Mouse (Mus musculus) myocyte (in vitro differentiated cells): ENCODE results near the gene Pus7. TPM values are rescaled to one million over a fixed set of nuclear protein-coding genes. Genes with fewer than 3 reads are reported as not detected.
A peak's percentile ranks its signal among the peaks of the same experiment; 100 is the strongest.

Experiments
- H3K27me3 ChIP-seq: one replicate; pipeline ENCODE4 v1.6.1; 2011; ENCODE audit not compliant: control insufficient read depth, insufficient read depth, insufficient read length
- H3K36me3 ChIP-seq: one replicate; pipeline ENCODE4 v1.6.1; 2011; ENCODE audit not compliant: control insufficient read depth, insufficient read depth
- H3K4me2 ChIP-seq: one replicate; pipeline ENCODE4 v1.6.1; 2011; ENCODE audit warnings: low read depth, control low read depth
- H3K4me3 ChIP-seq: one replicate; pipeline ENCODE4 v1.5.1; 2011; ENCODE audit warnings: mild to moderate bottlenecking, control low read depth, moderate library complexity
- H3K79me2 ChIP-seq: one replicate; pipeline ENCODE4 v1.6.1; 2011; ENCODE audit not compliant: control insufficient read depth, insufficient read depth
- H3ac ChIP-seq: one replicate; pipeline ENCODE4 v1.6.1; 2011; ENCODE audit not compliant: control insufficient read depth, insufficient read length
- CEBPB ChIP-seq: IDR thresholded peaks from 2 replicates; pipeline ENCODE4 v1.6.1; 2011; ENCODE audit warnings: mild to moderate bottlenecking, moderate library complexity; ENCODE audit not compliant: poor library complexity, insufficient read depth, severe bottlenecking
- E2F4 ChIP-seq: IDR thresholded peaks from one replicate; pipeline ENCODE4 v1.6.1; 2011; ENCODE audit warnings: mild to moderate bottlenecking, control low read depth, moderate library complexity; ENCODE audit not compliant: insufficient read depth
- MAX ChIP-seq: IDR thresholded peaks from one replicate; pipeline ENCODE4 v1.6.1; 2011; ENCODE audit warnings: low read depth, mild to moderate bottlenecking, control low read depth
- MYOD1 ChIP-seq, 3 experiments: IDR thresholded peaks; one replicate each; pipeline ENCODE4 v1.6.1; 2011; ENCODE audit warnings: control low read depth in 2 of 3, low read depth in 2 of 3, mild to moderate bottlenecking in 2 of 3, moderate library complexity in 1 of 3; ENCODE audit not compliant: insufficient read length in 2 of 3, control insufficient read depth in 1 of 3
- MYOG ChIP-seq, 3 experiments: IDR thresholded peaks; one replicate each; pipeline ENCODE4 v1.6.1; 2011; ENCODE audit warnings: control low read depth in 2 of 3, low read depth in 2 of 3, mild to moderate bottlenecking in 2 of 3; ENCODE audit not compliant: insufficient read length in 2 of 3, control insufficient read depth in 1 of 3, insufficient read depth in 1 of 3
- POLR2A ChIP-seq: IDR thresholded peaks from one replicate; pipeline ENCODE4 v1.6.1; 2011; ENCODE audit warnings: low read depth, mild to moderate bottlenecking, control low read depth, moderate library complexity; ENCODE audit not compliant: insufficient read length
- POLR2AphosphoS2 ChIP-seq: IDR thresholded peaks from one replicate; pipeline ENCODE4 v1.6.1; 2011; ENCODE audit warnings: low read depth, control low read depth; ENCODE audit not compliant: insufficient read length
- REST ChIP-seq: IDR thresholded peaks from one replicate; pipeline ENCODE4 v1.6.1; 2011; ENCODE audit warnings: mild to moderate bottlenecking, control low read depth, moderate library complexity; ENCODE audit not compliant: insufficient read depth, insufficient read length
- SRF ChIP-seq: IDR thresholded peaks from one replicate; pipeline ENCODE4 v1.6.1; 2011; ENCODE audit warnings: low read depth; ENCODE audit not compliant: control insufficient read depth, insufficient read length
- TCF12 ChIP-seq: IDR thresholded peaks from one replicate; pipeline ENCODE4 v1.6.1; 2011; ENCODE audit warnings: mild to moderate bottlenecking, control low read depth; ENCODE audit not compliant: poor library complexity, insufficient read depth, severe bottlenecking
- TCF3 ChIP-seq: IDR thresholded peaks from one replicate; pipeline ENCODE4 v1.6.1; 2011; ENCODE audit warnings: low read depth, control low read depth; ENCODE audit not compliant: insufficient read length
- USF1 ChIP-seq: IDR thresholded peaks from one replicate; pipeline ENCODE4 v1.6.1; 2011; ENCODE audit warnings: low read depth, mild to moderate bottlenecking, control low read depth, moderate library complexity
- polyA plus RNA-seq: library from polyadenylated mRNA; unstranded; fragments of >200 nt; fragmentation: generic; extraction: Trizol; gene quantifications from one replicate; pipeline ENCODE4 v1.2.1, GENCODE M21; 2012; ENCODE audit warnings: missing spikeins

Pus7 gene
- polyA plus RNA-seq, 1 experiment, result 9.7 TPM

DNA sequence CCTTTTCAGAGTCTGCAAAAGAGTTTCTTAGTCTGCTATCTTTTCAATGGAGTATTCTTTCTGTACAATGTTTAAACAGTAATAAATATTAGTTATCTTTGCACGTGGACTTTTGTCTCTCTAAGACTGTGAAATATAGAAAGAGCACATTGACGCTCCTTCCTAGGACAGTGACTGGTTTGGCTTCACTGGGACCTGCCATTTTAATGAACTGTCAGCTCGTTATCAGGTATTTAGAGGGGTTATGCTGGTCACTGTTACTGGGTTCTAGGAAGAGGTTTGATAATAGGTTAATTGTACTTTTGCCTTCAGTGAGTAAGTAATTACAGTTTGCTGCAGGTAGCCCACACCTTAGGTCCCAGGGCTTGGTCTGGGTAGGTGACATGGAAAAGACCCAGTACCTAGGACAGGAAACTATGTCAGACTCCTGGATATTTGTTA lies 4.9 kb upstream of the Pus7 start:
- peak overlapping the region; percentile 92 for H3K4me3 ChIP-seq
- H3K4me2 ChIP-seq, result peak overlapping the region; percentile 80
- TF ChIP-seq MAX (no peak), POLR2AphosphoS2 (no peak)
- H3ac ChIP-seq, result peak overlapping the region; percentile 49
- H3K36me3 ChIP-seq, result peaks cover 5% of the 10 kb centered on the region
- peaks cover 9% of the 10 kb centered on the region for H3K79me2 ChIP-seq
- H3K27me3 ChIP-seq, result no peaks in the 10 kb centered on the region

DNA sequence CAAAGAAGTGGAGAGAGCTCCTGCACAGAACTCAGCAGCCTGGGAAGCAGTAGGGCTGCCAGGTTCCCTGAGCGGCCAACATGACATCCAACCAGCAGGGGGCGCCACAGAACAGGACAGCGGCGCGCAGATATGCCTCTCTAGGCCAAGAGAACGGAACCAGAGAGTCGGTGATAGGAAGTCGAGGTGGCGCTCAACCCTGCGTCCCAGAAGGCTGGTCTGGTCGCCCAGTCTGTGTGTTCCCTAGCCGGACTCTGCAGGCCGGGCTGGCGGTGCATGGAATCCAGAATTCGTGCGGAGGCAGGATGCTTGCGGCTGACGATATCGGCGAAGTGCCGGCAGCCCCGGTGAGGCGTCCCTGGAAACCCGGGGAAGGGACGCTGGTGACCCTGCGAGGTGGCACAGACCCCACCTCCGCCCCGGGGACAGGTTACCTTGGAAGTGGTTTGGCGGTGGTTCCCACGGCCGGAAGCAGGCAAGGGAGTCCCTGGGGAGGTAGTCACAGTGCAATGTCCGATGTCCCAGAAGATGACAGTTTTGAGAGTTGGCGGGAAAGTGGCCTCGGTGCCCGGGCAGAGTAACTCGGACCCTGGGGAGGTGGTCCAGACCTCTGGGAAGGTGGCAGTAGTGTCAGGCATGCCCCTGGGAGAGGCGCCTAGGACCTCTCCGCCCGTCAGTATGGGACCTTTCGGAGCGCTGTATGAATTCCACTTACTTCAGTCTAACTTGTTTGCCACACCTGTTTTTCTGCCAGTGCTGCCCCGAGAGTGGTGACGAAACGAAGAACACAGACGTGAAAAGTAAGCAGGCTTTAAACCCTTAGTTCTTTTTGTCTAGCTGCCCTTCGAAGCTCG lies 4.3 kb upstream of the Pus7 start, which contains the start of gene Rint1:
Rint1 (plus strand) TSS at position 176 of the 854 bp plus-strand sequence.
- H3K27me3 ChIP-seq, result no peaks in the 10 kb centered on the region

DNA sequence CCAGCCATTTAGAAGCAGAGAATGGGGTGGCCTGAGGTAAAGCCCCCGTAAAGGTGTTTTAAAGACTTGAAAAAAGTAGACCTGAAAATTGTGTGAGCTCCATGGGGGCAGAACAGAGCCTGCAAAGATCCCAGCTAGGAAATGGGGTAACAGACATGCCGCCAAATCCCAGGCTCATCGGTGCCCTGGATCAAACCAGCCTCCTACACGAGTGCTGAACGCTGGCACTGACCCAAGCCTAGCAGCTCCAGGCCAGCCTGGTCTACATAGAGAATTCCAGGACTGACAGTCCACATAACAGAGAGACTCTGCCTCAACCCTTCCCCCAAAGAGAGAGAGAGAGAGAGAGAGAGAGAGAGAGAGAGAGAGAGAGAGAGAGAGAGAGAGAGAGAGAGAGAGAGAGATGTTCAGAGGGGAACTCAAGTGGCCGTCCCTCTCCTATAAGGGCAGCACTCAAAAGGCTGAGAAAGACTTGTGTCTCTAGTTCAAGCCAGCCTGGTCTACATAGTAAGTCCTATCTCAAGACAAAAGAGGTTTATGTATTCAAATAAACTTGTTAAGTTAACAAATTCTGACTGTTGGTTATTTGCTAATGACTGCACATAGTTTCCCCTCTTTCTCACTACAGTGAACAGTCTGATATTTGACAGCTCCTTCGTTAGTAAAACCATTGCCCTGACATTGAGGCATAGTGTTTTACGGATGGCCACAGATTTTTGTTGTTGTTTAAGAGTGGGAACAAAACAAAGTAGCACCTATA lies 1.3 kb downstream of the Pus7 start:
- no peak for TF ChIP-seq MYOD1 (IDR thresholded peaks at IDR 0.05; ENCODE audit: control insufficient read depth in 1 of 3, insufficient read length in 2 of 3, low read depth in 2 of 3)
- TF ChIP-seq USF1, result no peak
- TF ChIP-seq TCF12, result no peak
- TF ChIP-seq REST, result no peak
- TF ChIP-seq SRF, result no peak
- no peak for TF ChIP-seq MYOG (IDR thresholded peaks at IDR 0.05; ENCODE audit: control insufficient read depth in 1 of 3, insufficient read depth in 1 of 3, insufficient read length in 2 of 3, low read depth in 2 of 3)
- TF ChIP-seq POLR2AphosphoS2, result no peak
- no peak for TF ChIP-seq POLR2A
- no peak for TF ChIP-seq MAX
- TF ChIP-seq E2F4, result no peak
- TF ChIP-seq TCF3, result no peak
- no peak for TF ChIP-seq CEBPB
- peak overlapping the region; percentile 67 for H3K4me3 ChIP-seq
- H3K79me2 ChIP-seq, result peaks cover 42% of the 10 kb centered on the region
- H3K27me3 ChIP-seq, result no peaks in the 10 kb centered on the region
- no peaks in the 10 kb centered on the region for H3K36me3 ChIP-seq
- H3ac ChIP-seq, result peak overlapping the region; percentile 92
- peak overlapping the region; percentile 93 for H3K4me2 ChIP-seq

More for the DNA sequence above, 4.3 kb upstream of the Pus7 start, which contains the start of gene Rint1:
- TF ChIP-seq MYOG (IDR thresholded peaks at IDR 0.05; ENCODE audit: control insufficient read depth in 1 of 3, insufficient read depth in 1 of 3, insufficient read length in 2 of 3, low read depth in 2 of 3), result peak in 1 of 3 experiments; percentile 24
- TF ChIP-seq POLR2A, result peak; percentile 97
- TF ChIP-seq REST, result peak; percentile 16
- TF ChIP-seq CEBPB, result no peak
- no peak for TF ChIP-seq E2F4
- no peak for TF ChIP-seq TCF3
- peak in 1 of 3 experiments; percentile 5 for TF ChIP-seq MYOD1 (IDR thresholded peaks at IDR 0.05; ENCODE audit: control insufficient read depth in 1 of 3, insufficient read length in 2 of 3, low read depth in 2 of 3)
- TF ChIP-seq SRF, result peak; percentile 30
- TF ChIP-seq MAX, result no peak
- no peak for TF ChIP-seq USF1
- peak; percentile 94 for TF ChIP-seq POLR2AphosphoS2
- TF ChIP-seq TCF12, result no peak
- H3K4me2 ChIP-seq, result peak within 1 kb of the TSS; percentile 88
- H3ac ChIP-seq, result peak within 1 kb of the TSS; percentile 49
- peaks cover 5% of the 10 kb centered on the region for H3K36me3 ChIP-seq
- H3K4me3 ChIP-seq, result peak within 1 kb of the TSS; percentile 92
- H3K79me2 ChIP-seq, result peaks cover 15% of the 10 kb centered on the region

DNA sequence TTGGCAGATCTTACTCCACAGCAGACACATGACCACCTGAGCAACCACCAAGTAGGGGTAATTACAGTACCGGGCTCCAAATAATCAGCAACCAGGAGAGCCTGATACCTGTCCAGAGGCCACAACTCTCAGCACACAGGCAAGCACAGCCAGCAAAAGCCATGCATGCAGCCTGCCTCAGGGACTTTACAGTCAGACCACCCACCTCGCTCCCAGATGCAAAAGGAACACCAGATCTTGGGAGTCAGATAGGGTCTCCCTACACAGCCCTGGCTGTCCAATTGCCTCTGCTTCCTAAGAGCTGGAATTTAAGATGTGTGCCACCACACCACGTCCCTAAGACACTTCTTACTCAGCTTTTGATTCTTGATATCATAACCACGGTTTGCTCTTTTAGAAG lies 2.3 kb downstream of the Pus7 start:
- H3K36me3 ChIP-seq, result no peaks in the 10 kb centered on the region

More for the DNA sequence above, 2.3 kb downstream of the Pus7 start:
- Histone ChIP-seq H3K4me2 (no peak overlapping the region), H3K4me3 (no peak overlapping the region), H3ac (no peak overlapping the region), H3K27me3 (no peaks in the 10 kb centered on the region), H3K79me2 (peaks cover 42% of the 10 kb centered on the region)
- no peak for TF ChIP-seq USF1
- TF ChIP-seq MYOD1 (IDR thresholded peaks at IDR 0.05; ENCODE audit: control insufficient read depth in 1 of 3, insufficient read length in 2 of 3, low read depth in 2 of 3), result no peak
- no peak for TF ChIP-seq TCF3
- TF ChIP-seq POLR2AphosphoS2, result no peak
- no peak for TF ChIP-seq POLR2A
- TF ChIP-seq MYOG (IDR thresholded peaks at IDR 0.05; ENCODE audit: control insufficient read depth in 1 of 3, insufficient read depth in 1 of 3, insufficient read length in 2 of 3, low read depth in 2 of 3), result no peak
